Mouse (Mus musculus) kidney, adult 2 months (tissue): Measurements from ENCODE around the gene Adamts17.

Experiments
- CTCF ChIP-seq: fragments of 200-500 bp; conservative IDR thresholded peaks from 2 replicates; pipeline ENCODE4 v1.5.1; 2011; ENCODE audit warnings: low read depth, mild to moderate bottlenecking, control low read depth, low read length, moderate library complexity, mixed read lengths; ENCODE audit not compliant: insufficient read depth, insufficient read length
- POLR2A ChIP-seq: fragments of 200-500 bp; IDR thresholded peaks from one replicate; pipeline ENCODE4 v1.6.1; 2011; ENCODE audit warnings: low read depth, low read length, control low read depth

DNA sequence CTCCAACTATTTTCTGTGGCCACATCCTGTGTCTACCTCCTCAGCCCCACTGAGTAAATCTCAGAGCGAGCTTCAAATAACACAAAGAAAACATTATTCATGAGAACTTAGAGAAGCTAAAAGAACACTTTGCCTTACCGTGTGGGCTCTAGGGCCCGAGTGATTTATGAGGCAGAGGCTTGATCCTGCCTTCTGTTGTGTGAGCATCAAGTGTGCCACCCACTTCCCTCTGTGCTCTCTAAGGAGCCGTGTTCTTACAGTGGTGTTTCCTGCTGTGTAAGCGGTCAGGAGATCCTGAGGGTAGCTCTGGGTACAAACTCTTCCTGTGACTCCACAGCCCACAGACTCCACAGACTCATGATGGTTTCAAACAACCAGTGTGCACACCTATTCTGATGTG lies 35.7 kb upstream of the Adamts17 start:
- no peak for TF ChIP-seq POLR2A
- no peak for TF ChIP-seq CTCF
